Mouse (Mus musculus) neural tube, embryonic 15.5 days (tissue): ENCODE results near the gene Pheta1. TPM values are rescaled to one million over a fixed set of nuclear protein-coding genes. Genes with fewer than 3 reads are reported as not detected.

Experiments used
- ATAC-seq: fragments of 200-750 bp; cut with Nextera tagmentation; 2 replicates; pipeline ENCODE4 v1.8.0; 2017; ENCODE audit warnings: mild to moderate bottlenecking, moderate TSS enrichment, moderate library complexity; ENCODE audit not compliant: low FRiP score
- H3K27ac ChIP-seq: fragments of 300-500 bp; sonication (generic); replicated peaks from 2 replicates; pipeline ENCODE4 v1.5.1; 2015; ENCODE audit warnings: mild to moderate bottlenecking, inconsistent platforms
- H3K27me3 ChIP-seq: fragments of 300-500 bp; sonication (generic); replicated peaks from 2 replicates; pipeline ENCODE4 v1.6.1; 2015; ENCODE audit warnings: inconsistent platforms
- H3K36me3 ChIP-seq: fragments of 300-500 bp; sonication (generic); 2 replicates; pipeline ENCODE4 v1.6.1; 2015; ENCODE audit warnings: inconsistent platforms
- H3K4me1 ChIP-seq: fragments of 300-500 bp; sonication (generic); 2 replicates; pipeline ENCODE4 v1.6.1; 2015; ENCODE audit warnings: inconsistent platforms
- H3K4me2 ChIP-seq: fragments of 300-500 bp; sonication (generic); 2 replicates; pipeline ENCODE4 v1.6.1; 2015; ENCODE audit warnings: inconsistent platforms, mild to moderate bottlenecking, moderate library complexity
- H3K4me3 ChIP-seq: fragments of 300-500 bp; sonication (generic); replicated peaks from 2 replicates; pipeline ENCODE4 v1.5.1; 2015; ENCODE audit warnings: mild to moderate bottlenecking, inconsistent platforms
- H3K9ac ChIP-seq: fragments of 300-500 bp; sonication (generic); replicated peaks from 2 replicates; pipeline ENCODE4 v1.6.1; 2015; ENCODE audit warnings: mild to moderate bottlenecking, inconsistent platforms
- H3K9me3 ChIP-seq: fragments of 300-500 bp; sonication (generic); replicated peaks from 2 replicates; pipeline ENCODE4 v1.6.1; 2016; ENCODE audit warnings: inconsistent platforms
- WGBS: fragments of 180-500 bp; shearing (Covaris S2); methylation state at CpG from one replicate; pipeline ENCODE4 v1.1.7; 2015; ENCODE audit warnings: mixed read lengths; 5-methylcytosine and 5-hydroxymethylcytosine counted together
- polyA plus RNA-seq: library from polyadenylated mRNA; unstranded; fragments of >200 nt; fragmentation: Nextera tagmentation; extraction: Ambion mirVana; gene quantifications from 2 replicates; pipeline ENCODE4 v1.2.1, GENCODE M21; 2015

Gene Pheta1
- polyA plus RNA-seq, 1 experiment from 2014 or later = 34.7 TPM

DNA sequence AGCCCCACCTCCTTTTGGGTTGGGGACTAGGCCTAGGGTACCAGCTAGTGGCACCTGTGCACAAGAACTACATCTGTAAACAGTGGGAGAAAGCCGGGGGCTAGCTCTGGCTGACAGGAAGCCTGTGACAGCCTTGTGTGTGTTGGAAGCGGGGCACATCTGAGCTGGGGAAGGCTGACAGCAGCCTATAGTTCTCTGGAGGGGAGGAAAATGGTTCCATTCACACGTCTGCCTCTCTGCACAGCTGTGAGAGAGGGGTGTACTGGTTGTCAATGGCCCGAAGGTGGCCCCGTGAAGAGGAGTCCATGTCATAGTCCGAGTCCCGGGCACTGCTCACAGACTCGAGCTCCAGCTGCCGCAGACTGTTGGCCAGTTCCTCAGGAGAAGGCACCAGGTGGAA is 31.2 kb upstream of the Pheta1 start:
- whole genome bisulfite sequencing = 91% methylated on average over 9 of the region's 9 CpGs
- Histone ChIP-seq H3K9ac (no peak overlapping the region), H3K36me3 (peaks cover 64% of the 10 kb centered on the region)

DNA sequence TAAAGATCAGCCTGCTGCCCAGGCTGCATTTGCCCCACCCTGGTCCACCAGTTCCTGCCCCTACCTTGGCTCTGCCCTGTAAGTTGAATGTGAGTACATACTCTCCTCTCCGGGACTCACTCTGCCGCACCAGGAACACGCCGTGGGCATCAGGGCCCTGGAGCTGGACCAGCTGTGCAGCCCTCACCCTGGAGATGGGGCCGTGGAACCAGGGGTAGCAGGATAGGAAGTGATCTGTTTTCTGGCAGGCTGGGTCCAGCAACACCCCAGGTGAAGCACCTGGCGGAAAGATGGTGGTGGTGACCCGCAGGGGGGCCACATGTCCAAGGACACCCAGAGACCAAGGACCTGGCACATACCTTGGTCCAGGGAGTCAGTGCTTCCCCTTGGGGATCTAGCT is 30.4 kb upstream of the Pheta1 start:
- Histone ChIP-seq H3K36me3 (peaks cover 56% of the 10 kb centered on the region), H3K27me3 (no peaks in the 10 kb centered on the region), H3K9ac (no peak overlapping the region), H3K27ac (no peak overlapping the region), H3K9me3 (no peaks in the 10 kb centered on the region), H3K4me3 (no peak overlapping the region), H3K4me1 (peaks cover 7% of the 10 kb centered on the region; the same call in 1 of the 2 replicates), H3K4me2 (no peak overlapping the region)
- WGBS = 95% methylated on average over 7 of the region's 7 CpGs
- no peak for ATAC-seq

More for the DNA sequence above, 31.2 kb upstream of the Pheta1 start:
- Histone ChIP-seq H3K4me3 (no peak overlapping the region), H3K9me3 (no peaks in the 10 kb centered on the region), H3K27ac (no peak overlapping the region), H3K27me3 (no peaks in the 10 kb centered on the region), H3K4me2 (no peak overlapping the region), H3K4me1 (0 out of 2 replicates have a peak, but pooled peaks cover 4% of the 10 kb centered on the region)
- no peak for ATAC-seq

DNA sequence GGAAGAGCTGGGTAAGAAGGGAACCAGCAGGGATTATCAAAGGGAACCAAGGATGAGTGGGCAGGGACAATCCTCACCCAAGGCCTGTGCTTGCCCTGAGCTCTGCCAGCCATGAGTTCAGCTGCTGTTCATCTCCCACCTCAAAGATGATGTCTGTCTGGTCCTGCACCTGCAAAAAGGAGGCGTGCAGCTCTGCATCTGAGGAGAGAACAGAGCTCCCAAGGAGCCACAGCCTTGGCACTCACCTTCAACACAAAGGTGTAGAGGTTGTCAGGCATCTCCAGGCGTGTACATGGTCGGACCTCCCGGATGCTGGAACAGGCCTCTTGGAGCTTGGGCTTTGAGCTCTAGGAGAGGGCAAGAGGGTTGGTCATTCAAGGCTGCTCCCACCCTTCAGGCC is 29.9 kb upstream of the Pheta1 start:
- WGBS = 98% methylated on average over 4 of the region's 4 CpGs
- Histone ChIP-seq H3K9ac (no peak overlapping the region), H3K36me3 (peaks cover 51% of the 10 kb centered on the region), H3K4me3 (no peak overlapping the region), H3K27me3 (no peaks in the 10 kb centered on the region), H3K9me3 (no peaks in the 10 kb centered on the region), H3K4me1 (peaks cover 7% of the 10 kb centered on the region; the same call in 1 of the 2 replicates), H3K4me2 (no peak overlapping the region), H3K27ac (no peak overlapping the region)
- ATAC-seq = no peak

DNA sequence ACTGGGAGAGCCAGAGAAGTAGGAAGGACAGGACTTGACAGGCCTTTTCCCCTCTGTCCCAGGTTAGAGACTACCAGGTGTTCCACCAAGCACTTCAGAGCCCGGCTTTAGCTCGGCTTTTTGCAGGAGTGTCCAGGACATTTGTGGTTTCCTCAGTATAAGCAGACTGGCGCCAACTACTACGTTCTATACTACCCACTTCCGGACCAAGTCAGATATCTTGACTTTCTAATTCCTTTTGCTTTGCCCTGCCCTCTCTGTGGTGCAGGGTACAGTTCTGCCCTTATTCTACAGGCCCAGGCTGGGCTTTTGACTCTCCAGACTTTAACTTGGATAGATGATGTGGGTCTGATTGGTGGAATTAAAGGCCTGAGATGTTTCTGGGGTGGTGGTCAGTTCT is 29.2 kb upstream of the Pheta1 start:
- Histone ChIP-seq H3K4me3 (no peak overlapping the region), H3K9me3 (no peaks in the 10 kb centered on the region), H3K4me2 (no peak overlapping the region), H3K9ac (no peak overlapping the region), H3K36me3 (peaks cover 46% of the 10 kb centered on the region), H3K4me1 (peaks cover 7% of the 10 kb centered on the region; the same call in 1 of the 2 replicates), H3K27ac (no peak overlapping the region), H3K27me3 (no peaks in the 10 kb centered on the region)
- WGBS = 95% methylated on average over 5 of the region's 5 CpGs
- no peak for ATAC-seq

DNA sequence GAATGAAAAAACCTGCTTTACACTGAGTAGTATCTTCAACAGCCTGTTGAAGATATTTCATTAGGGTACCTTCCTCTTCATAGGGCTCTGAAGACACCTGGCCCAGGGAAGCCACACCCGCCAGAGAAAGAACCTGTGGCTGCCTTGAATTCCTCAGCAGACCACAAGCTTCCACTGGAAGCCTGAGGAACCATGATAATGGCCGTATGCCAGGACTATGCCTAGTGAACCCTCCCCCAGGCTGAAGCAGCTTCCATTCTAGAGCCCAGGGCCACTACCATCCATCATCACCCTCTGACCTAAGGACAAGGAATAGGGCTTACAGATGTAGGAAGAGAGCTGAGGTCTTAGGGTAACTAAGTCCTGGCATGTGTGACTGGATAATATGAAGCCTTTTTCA is 28.6 kb upstream of the Pheta1 start:
- H3K4me1 ChIP-seq = peaks cover 7% of the 10 kb centered on the region; the same call in 1 of the 2 replicates
- 87% methylated on average over 2 of the region's 2 CpGs for WGBS
- H3K27me3 ChIP-seq = no peaks in the 10 kb centered on the region
- no peak overlapping the region for H3K9ac ChIP-seq
- no peak overlapping the region for H3K27ac ChIP-seq
- H3K4me2 ChIP-seq = no peak overlapping the region
- H3K9me3 ChIP-seq = no peaks in the 10 kb centered on the region
- ATAC-seq = no peak
- H3K4me3 ChIP-seq = no peak overlapping the region
- H3K36me3 ChIP-seq = peaks cover 46% of the 10 kb centered on the region

DNA sequence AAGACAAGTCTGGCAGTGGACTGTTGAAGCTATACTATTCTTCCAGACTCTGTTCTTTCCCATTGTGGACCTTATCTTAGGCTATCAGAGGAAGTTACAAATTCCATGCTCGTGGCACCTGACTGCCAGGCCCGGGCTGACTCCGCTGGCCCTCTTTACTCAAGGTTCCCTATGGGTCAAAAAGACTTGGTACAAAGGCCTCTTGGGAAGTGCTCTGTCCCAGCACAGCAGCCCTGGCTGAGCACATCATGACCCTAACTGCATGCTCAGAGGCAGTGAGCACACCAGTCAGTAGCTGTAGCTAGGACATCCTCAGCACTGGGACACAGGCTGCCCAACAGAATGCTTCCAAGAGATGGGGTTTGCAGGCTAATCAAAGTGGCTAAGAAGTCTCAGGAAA is 28.1 kb upstream of the Pheta1 start:
- Histone ChIP-seq H3K27me3 (no peaks in the 10 kb centered on the region), H3K4me1 (peaks cover 7% of the 10 kb centered on the region; the same call in 1 of the 2 replicates), H3K27ac (no peak overlapping the region), H3K4me3 (no peak overlapping the region), H3K4me2 (no peak overlapping the region), H3K36me3 (peaks cover 45% of the 10 kb centered on the region), H3K9me3 (no peaks in the 10 kb centered on the region), H3K9ac (no peak overlapping the region)
- WGBS = 91% methylated on average over 3 of the region's 3 CpGs
- ATAC-seq = no peak

DNA sequence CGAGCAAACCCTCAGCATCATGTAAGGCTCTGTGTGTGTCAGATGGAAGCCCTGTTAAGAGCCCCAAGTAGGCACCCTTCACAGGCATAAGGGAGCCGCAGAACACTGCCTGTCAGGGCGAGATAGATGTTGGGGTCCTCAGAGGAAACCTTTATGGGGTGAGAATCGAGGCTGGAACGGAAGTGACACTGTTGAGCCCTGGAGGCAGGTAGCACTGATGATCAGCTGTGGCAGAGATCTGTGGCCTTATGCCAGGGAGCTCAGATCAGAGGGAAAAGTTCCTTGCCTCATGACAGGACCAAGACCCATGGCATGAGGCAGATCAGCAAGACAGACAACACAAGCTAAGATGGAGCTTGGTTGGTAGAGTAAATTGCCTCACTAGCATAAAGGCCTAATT is 27.7 kb upstream of the Pheta1 start:
- ATAC-seq = no peak
- Histone ChIP-seq H3K4me1 (peaks cover 7% of the 10 kb centered on the region; the same call in 1 of the 2 replicates), H3K4me2 (no peak overlapping the region), H3K9ac (no peak overlapping the region), H3K4me3 (no peak overlapping the region), H3K36me3 (peaks cover 41% of the 10 kb centered on the region), H3K27me3 (no peaks in the 10 kb centered on the region), H3K9me3 (no peaks in the 10 kb centered on the region), H3K27ac (no peak overlapping the region)
- WGBS = 74% methylated on average over 5 of the region's 5 CpGs

DNA sequence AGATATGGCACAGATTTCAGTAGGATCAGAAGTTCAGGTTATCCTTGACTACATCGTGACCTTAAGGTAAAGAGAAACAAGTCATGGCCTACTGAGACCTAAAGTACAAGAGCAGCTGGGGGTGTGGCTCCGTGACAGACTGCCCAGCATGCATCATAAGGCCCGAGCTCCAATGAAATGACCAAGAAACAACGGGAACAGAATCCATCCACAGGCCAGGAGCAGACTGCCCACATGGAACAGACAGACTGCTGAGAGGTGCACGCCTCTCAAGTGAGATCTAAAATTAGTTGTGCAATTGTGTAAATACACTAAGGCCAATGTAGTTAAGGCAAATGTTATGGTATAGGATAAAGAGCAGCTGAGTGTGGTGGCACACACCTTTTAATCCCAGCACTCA is 27.2 kb upstream of the Pheta1 start:
- H3K36me3 ChIP-seq = peaks cover 36% of the 10 kb centered on the region
- no peak overlapping the region for H3K9ac ChIP-seq
- no peak for ATAC-seq
- 66% methylated on average over 5 of the region's 5 CpGs for WGBS
- no peak overlapping the region for H3K27ac ChIP-seq
- H3K4me1 ChIP-seq = peaks cover 7% of the 10 kb centered on the region; the same call in 1 of the 2 replicates
- no peaks in the 10 kb centered on the region for H3K27me3 ChIP-seq
- no peaks in the 10 kb centered on the region for H3K9me3 ChIP-seq
- H3K4me3 ChIP-seq = no peak overlapping the region
- H3K4me2 ChIP-seq = no peak overlapping the region

DNA sequence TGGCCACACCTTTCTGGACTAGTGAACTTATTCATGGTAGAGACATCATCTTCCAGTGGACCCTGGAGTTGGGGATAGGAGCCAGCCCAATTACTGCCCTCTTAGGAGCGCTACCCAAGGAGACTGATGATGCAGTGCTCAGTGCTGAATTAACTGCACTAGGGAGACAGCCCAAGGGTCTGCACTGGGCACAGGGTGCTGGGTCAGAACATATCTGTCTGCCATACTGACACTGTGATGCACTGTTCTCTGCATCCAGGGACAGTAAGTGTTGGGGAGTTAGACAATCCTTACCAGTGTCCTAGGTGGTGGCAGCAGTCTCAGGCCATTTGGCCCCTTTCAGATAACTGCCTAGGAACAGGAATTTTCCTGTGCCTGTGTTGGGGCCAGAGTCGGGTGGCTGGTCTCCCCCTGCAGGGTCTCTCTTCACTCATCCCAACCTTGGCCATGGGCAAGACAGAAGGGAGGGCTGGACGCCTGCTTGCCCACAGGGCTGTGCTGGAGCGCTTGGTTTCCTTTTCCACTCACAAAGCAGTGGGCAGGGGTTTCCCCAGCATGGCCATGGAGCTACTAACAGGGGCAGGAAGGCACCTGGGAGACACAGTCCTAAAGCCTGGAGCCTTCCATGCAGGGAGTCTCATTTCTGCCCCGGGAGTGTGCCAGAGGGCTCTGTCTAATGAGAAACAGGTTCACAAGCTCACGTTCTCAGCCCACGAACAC is 25.8 kb upstream of the Pheta1 start:
- Histone ChIP-seq H3K4me2 (no peak overlapping the region), H3K9me3 (no peaks in the 10 kb centered on the region), H3K9ac (no peak overlapping the region), H3K27me3 (no peaks in the 10 kb centered on the region), H3K4me3 (no peak overlapping the region), H3K27ac (no peak overlapping the region), H3K36me3 (peaks cover 22% of the 10 kb centered on the region), H3K4me1 (peaks cover 11% of the 10 kb centered on the region)
- 83% methylated on average over 7 of the region's 7 CpGs for WGBS
- ATAC-seq = no peak

DNA sequence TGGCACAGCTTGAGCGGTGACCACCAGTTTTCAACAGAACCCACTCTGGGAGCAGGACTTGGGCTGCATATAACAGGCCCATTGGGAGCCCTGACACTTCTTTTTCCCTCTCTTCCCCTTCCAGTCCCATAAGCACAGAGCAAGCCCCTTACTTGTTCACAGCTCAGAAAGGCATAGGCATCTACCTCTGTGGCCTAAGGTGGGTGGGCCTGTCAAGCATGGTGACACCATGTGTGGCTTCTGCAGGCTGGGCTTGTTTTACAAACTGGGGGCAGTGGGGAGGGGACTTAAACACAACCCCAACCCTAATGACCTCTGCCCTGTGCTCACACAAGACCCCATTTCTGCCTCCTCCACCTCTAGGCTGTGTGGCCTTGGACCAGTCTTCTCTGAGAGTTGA is 25.1 kb upstream of the Pheta1 start:
- Histone ChIP-seq H3K36me3 (peaks cover 15% of the 10 kb centered on the region), H3K4me2 (no peak overlapping the region), H3K4me1 (peaks cover 19% of the 10 kb centered on the region), H3K4me3 (no peak overlapping the region), H3K9ac (no peak overlapping the region), H3K27me3 (no peaks in the 10 kb centered on the region), H3K9me3 (no peaks in the 10 kb centered on the region), H3K27ac (no peak overlapping the region)
- ATAC-seq = no peak
- WGBS = 100% methylated on average over 1 of the region's 1 CpGs

DNA sequence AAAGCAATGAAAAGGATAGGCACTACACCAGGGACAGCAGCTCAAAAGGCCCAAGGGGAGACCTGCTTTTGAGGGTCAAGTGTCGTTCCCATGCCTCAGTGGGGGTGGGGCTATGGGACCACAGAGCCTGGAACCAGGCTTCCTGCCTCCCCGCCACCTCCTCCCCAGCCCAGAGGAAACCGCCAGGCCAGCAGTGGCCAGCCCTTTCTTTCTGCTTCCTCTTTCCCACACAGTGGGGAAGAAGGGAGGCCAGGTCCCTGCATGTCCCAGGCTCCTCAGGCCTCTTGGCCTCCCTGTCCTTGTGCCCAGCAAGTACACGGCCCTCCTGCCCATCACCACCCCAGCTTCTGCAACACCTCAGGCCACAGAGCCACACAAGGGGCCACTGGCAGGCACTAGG is 24.7 kb upstream of the Pheta1 start:
- WGBS = 68% methylated on average over 4 of the region's 4 CpGs
- Histone ChIP-seq H3K27me3 (no peaks in the 10 kb centered on the region), H3K4me3 (no peak overlapping the region), H3K9me3 (no peaks in the 10 kb centered on the region), H3K36me3 (peaks cover 12% of the 10 kb centered on the region; the same call in 1 of the 2 replicates), H3K4me1 (peaks cover 23% of the 10 kb centered on the region), H3K4me2 (no peak overlapping the region), H3K9ac (no peak overlapping the region), H3K27ac (0 out of 2 replicates have a peak overlapping the region, but pooled peaks have one; percentile 25)
- no peak for ATAC-seq

DNA sequence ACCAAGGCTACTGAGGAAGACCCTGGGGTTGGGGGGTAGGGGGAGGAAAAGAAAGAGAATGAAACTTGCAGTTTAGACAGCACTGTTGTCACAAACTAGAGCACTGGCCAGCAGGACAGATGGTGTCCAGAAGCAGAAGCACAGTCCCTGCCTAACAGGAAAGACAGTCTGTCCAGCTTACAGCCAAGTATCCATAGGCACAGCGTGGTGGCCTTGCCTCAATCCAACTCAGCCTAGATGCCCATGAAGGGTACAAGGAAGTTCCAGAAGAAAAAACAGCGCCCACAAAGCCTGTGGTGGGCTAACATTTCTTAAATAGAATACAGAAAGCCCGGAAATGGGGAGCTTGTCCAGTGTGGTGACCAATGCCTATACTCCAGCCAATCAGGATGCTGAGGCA is 23.2 kb upstream of the Pheta1 start:
- no peaks in the 10 kb centered on the region for H3K27me3 ChIP-seq
- H3K36me3 ChIP-seq = peaks cover 3% of the 10 kb centered on the region; the same call in 1 of the 2 replicates
- H3K4me2 ChIP-seq = no peak overlapping the region
- H3K4me1 ChIP-seq = peaks cover 31% of the 10 kb centered on the region
- ATAC-seq = no peak
- H3K4me3 ChIP-seq = no peak overlapping the region
- 96% methylated on average over 3 of the region's 3 CpGs for WGBS
- no peak overlapping the region for H3K27ac ChIP-seq
- H3K9me3 ChIP-seq = no peaks in the 10 kb centered on the region
- H3K9ac ChIP-seq = no peak overlapping the region
